Mouse (Mus musculus) urinary bladder, postnatal 36 days (tissue): Measurements from ENCODE around the gene Tacc3.

Experiments used
- DNase-seq, 2 experiments: peaks; one replicate each; pipeline ENCODE4 v3.0.0; 2022; ENCODE audit warnings: low spot score in 2 of 2, mixed read lengths in 1 of 2

Gene Tacc3

DNA sequence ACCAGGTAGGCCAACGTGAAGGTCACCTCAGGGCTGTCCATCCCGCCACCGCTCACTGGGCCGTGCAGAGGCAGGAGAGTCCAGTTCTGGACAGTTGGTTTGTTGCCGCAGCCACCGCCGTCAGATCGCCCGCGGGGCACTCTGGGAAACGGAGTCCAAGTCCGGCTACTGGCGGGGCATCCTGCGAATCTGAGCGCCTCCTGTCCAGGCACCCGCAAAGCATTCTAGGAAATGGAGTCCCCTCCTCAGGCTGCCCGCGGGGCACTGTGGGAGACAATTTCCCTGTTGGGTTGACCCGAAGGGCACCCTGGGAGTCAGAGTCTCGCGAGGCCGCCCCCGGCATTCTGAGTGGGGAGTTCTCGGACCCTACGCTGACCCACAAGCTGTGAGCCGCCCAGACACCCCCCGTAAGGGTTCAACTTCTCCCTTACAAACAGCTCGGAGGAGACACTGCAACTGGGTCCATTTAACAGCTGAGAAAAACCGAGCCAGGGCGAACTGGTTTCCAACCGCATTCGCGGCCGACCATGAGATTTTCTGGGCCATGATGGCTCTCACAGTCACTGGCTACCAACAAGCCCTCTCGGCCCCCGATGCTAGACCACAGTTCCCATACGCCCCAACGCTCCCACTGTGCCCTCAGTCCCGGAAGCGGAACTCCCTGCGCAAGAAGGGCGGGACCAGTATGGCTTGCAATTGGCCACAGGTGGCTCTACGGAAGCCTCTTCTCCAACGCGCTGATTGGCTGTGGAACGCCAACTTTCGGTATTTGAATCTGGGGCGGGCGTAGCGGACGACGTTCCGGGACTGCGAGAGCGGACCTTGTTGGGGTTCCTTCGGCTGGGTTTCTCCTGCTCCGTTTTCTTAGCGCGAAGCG, at the start of gene Tacc3, which contains the start of gene Tmem129:
Gene Tacc3 (plus strand): TSS at position 342 of the 877 bp plus-strand sequence.
Gene Tmem129 (minus strand): TSS at position 630 of the 877 bp plus-strand sequence.
- peak; percentile 97 to 98 for DNase-seq

DNA sequence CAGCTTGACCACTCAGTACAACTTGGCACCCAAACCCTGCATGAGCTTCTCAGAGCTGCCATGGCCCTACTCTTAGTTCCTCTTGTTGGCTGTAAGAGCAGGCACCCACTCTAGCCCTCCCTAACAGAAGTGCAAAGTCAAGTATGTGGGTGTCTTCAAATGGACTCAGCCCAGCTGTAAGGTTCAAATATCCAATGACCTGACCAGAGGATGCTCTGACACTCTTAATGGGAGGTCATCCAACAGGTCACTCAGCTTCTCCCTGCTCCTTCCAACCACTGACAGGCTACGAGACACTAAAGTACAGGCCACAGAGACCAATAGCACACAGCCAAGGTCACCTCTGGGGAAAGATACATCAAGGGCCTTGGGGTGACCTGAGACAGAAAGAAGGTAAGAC, 48.7 kb upstream of the Tacc3 start:
- DNase-seq = no peak

DNA sequence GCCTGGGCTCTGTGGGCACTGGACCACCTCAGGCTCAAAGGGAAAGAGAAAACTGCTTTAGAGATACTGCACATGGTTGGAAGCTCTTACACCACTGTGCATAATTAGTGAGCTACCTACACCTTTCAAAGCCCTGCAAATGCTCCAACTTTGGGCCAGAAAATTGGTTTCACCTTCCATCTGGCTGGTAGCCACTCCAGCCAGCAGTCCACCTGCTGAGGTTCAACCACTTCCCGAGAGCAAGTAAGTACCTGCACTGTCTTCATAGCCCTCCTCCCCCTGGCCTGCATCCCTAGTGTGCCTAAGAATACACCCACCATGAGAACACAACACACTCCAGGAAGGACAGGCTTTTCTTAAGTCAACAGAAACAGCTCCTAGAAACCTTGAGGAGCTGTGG, 46.1 kb upstream of the Tacc3 start:
- no peak for DNase-seq

DNA sequence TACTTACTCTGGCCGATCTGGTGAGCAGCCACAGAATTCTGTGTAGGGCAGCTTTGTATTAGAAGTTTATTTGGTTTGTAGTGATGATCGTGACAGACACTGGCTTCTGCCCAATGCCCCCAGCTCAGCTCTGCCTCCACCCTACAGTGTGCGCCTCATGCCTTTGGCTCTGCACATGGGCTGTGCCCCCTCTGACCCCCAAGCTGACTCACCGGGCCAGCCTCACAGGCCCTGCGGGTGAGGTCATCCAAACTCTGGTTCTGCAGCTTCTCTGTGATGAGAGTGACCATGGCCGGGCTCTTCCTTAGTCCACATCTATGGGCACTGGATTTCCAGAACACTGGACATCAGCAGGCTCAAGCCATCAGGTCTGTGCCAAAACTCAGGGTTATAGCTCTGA, 43.5 kb upstream of the Tacc3 start:
- DNase-seq = no peak

DNA sequence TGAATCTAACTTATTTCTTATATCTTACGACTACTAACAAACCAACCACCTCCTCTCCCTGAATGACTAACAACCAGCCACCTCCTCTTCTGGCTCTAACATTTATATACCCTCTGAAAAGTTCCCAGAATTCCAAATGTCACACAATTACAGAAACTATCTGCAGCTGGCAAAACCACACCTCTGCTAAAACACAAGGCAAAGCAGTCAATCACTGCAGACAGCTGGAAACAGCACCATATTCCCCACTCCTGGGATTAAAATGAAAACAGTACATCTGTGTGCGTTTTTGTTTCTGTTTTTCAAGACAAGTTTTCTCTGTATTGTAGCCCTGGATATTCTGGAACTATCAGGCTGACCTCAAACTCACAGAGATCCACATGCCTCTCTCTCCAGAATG, 35.3 kb upstream of the Tacc3 start:
- DNase-seq = no peak

DNA sequence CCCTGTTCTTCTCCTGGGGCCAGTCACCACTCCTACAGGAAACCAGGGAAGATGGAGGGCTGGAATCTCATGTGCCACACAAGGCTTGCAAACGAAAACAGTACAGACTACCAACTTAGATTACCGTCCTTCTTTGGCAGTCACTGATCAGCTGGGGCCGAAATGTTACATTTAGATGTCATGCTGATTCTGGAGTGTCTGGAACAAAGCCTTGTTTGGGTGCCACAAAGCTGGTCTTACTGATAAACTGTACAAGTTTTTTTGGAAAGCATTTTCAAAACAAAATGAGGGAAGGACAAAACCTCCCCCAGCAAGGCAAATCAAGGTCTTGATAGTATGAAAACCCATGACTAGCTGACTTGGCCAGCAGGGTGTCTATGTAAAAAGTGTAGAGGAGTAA, 34.2 kb upstream of the Tacc3 start:
- no peak for DNase-seq

DNA sequence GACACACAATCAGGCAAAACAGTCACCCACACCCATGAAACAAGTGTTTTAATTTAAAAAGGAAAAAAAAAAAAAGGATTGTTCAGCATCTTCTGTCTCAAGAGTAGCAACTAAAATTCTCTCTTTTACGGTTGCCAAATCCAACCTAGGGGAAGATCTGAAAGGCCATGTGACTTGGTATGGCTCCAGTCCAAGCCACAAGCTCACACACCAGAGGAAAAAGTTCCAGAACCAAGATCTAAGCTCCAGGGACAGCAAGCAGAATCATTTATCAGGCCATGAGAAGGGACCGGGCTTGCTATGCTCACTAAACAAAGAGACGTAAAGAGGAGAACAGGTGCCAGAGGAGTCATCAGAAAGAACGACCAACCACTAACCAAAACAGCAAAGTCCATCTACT, 30.0 kb upstream of the Tacc3 start:
- no peak for DNase-seq

DNA sequence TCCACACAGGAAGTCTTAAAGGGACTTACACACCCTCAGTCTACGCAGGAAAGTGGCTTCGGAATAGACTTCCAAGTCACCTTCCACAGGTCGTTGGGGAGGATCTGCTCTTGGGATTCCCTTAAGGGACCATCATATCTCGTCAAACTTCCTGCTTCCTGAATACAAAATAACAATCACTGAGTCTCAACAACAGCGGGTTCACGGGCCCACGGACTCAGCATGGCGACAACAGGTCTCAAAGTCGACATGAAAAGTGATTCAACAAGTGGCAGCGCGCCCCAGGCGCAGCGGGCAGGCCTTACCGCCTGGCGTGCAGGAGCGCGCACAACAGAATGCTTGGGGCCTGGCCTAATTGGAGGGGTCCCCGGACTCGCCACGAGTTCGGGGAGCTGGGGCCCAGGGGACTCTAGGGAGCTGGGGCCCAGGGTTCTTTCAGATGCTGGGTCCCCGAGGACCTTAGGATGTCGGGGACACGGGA, 29.1 kb upstream of the Tacc3 start:
- peak; percentile 53 to 60 for DNase-seq

DNA sequence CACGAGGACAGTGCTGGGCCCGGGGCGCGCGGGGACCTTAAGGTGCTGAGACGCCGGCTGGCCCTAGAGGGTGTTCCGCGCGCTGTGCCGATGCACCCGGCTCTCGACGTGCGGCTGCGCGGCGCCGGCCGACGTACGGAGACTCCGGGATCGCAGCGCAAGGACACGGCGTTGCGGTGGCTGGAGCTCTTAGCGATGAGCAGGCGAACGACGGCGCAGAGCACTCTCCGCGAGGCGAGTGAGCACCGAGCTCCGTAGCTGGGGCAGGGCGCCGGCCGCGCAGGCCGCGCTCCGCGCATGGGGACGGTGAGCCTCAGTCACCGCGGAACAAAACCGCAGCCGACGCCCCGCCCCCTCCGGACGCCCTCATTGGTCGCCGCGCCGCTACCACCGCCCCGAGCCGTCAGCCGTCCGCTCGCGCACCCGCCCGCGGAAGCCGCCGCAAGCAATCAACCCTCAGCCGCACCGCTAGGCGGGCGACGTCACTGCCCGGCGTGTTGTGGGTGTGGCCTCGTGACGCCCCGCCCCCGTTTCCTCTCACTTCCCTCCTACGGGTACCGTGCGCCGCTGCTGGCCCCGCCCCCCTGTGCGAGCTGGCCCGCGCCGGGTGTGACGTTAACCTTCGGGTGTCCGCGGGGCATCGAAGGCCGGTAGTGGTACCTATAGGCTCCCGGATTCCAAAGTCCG, 28.5 kb upstream of the Tacc3 start, which contains the start of the genes Fam53a and Gm9903:
Gene Fam53a (minus strand): TSS at position 335 of the 687 bp plus-strand sequence.
Gene Gm9903 (plus strand): TSS at position 625 of the 687 bp plus-strand sequence.
- peak; percentile 100 for DNase-seq

DNA sequence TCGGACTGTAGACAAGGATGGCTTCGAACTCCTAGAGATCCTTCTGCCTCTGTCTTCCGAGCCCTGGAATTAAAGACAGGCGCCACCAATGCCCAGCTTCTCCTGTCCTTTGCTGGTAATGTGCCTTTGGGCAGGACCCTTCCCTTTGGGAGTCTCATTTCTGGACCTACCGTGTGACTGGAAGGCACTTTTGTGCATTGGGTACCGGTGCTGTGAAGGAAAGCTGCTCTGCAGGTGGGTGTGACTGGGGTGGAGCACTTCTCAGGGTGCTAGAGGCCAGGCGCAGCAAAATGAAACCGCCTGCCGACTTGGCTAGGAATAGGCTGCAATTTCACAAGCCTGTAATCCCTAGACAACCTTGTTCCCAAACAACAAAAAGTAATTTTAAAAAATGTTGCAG, 27.9 kb upstream of the Tacc3 start:
- DNase-seq = peak; percentile 36 to 62

DNA sequence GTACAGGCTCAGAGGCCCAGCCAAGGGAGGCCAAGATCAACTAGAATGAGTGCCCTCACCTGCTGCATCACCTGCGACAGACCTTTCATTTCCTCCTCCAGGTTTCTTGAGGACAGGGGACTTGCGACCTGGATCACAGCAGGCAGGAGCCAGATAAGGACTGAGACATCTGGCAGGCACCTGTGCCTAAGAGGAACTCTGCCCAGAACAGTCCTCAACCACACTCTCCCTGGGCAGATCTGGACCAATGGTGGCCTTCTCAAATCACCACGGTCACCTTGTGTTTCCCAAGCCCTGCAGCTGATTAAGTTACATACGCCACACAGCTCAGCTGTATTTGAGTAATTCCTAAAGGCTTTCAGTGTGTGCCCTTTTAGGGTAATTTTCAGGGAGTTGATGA, 27.3 kb upstream of the Tacc3 start:
- no peak for DNase-seq

DNA sequence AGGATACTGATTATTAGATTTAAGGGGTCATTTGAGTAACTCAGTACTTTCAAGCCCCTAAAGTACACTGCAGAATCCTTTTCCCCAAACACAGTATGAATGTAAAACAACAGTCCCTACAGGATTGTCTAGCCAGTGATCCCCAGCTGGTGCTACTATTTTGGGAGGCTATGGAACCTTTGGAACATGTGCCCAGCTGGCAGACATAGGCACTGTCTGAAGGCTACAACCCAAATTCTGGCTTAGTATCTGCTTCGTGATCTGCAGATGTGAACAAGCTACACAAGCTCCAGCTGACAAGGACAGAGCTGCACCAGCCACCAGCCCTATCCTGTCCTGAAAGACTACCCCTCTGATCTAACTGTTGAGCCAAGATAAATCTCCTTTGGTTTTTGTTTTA, 25.4 kb upstream of the Tacc3 start:
- no peak for DNase-seq

DNA sequence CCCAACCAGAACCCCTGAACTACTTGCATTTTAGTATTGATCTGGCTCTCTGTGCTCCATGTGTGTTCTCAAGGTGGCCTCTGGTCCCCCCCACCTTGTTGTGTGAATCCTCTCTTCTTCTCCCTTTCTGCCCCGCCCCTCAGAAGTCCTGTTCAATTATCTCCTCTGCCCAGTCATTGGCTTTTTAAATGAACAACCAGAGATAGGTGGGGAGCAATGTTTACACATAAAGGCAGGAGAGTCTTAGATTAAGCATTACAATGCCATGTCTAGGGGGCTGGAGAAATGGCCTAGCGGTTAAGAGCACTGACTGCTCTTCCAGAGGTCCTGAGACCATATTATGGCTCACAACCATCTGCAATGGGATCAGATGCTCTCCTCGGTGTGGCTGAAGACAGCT, 22.6 kb upstream of the Tacc3 start:
- DNase-seq = no peak

DNA sequence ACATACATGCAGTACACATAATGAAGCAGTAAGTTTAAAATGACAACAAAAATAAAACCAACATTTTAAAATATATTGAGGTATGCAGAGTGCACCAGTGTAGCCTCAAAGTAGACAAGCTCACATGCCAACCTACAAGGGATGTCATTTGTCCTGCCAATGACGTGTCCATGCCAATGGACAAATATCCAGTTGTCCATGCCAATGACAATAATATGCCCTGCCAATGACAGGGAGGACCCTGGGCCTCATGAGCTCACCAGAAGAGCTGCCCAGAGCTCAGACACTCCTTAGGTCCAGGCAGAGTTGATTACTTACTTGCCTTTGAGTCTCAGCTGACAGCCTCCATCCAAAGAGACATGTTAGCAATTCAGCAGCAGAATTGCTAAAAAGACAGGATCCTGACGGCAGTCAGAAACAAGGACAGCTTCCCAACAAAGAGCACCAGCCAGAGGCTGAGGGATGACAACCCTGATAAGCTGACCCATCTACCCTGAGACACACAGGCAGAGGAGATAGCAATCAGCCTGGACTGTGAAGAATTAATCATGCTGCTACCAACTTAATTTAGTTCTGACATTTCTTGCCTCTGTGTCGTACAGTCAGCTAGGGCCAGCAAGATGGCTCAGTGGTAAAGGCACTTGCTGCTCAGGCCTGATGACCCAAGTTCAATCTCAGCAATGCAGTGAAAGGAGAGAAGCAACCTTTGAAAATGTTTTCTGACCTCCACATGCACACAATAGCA, 20.1 kb upstream of the Tacc3 start:
- no peak for DNase-seq

DNA sequence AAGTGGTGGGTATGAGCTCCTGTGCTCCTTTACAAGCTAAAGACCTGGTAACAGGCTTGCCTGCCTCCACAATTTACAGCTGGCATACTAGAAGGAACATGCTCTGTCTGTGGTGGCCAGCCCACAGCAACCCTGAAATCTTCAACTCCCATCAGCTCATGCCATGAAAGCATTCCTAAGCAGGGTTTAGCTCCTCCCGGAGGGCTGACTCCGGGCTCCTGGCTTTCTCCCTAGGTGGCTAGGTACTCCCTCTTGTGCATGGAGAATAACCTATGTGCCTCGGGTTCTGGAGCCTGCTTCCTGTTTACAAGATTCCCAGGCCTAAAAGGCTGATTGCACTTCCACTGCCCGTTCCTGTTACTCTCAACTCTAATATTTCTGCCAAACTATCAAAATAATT, 19.1 kb upstream of the Tacc3 start:
- no peak for DNase-seq

DNA sequence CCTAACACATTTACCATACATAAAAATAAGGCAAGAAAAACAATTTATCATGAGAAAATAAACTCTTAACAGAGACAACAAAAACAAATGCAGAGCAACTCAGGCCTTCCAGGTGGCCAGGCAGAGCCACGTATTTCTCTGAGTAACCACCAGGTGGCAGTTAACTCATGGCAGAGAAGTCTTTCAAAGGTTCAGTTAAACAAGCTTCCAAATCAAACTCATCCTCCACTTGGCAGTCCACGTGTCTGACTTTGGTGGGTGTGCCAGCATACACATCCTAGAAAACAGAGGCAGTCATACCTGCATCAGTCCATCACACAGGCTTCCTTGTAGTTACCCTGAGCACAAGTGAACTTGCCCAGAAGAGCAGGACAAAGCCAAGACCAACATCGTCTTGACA, 17.3 kb upstream of the Tacc3 start:
- peak in 1 of 2 experiments; percentile 27 for DNase-seq

DNA sequence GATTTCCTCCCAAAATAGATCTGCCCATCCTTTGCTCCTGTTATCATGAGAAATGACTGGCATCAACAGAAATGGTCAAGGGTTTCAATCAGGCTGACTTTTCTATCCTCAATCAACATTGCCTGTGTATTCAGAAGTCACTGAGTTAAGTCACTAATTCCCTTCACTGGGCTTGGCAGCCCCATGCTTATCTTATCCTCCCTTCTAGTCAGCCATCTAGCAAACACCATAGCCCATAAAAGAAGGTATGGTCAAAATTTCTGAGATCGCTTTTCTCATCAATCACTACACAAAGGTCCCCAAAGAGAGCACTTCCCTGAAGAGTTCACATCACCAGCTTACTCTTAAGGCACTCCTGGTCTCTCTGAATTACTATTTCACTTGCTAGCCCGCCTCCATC, 6.9 kb upstream of the Tacc3 start:
- no peak for DNase-seq

DNA sequence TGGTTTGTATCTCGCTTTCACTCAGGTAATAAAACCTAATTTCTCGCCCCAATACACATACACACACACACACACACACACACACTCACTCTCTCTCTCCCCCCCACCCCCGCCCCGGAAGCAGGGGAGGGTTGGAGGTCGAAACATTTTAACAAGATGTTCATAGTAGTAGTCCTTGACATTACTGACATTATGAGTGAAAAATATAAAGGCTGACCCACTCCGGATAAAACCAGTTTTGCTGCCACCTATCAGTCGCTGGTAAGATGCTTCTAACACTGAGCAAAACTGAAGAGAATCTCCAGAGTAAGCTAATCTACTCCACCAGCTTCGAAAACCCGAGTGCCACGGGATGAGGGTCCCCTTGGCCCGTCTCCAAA, 6.4 kb upstream of the Tacc3 start:
- DNase-seq = no peak

DNA sequence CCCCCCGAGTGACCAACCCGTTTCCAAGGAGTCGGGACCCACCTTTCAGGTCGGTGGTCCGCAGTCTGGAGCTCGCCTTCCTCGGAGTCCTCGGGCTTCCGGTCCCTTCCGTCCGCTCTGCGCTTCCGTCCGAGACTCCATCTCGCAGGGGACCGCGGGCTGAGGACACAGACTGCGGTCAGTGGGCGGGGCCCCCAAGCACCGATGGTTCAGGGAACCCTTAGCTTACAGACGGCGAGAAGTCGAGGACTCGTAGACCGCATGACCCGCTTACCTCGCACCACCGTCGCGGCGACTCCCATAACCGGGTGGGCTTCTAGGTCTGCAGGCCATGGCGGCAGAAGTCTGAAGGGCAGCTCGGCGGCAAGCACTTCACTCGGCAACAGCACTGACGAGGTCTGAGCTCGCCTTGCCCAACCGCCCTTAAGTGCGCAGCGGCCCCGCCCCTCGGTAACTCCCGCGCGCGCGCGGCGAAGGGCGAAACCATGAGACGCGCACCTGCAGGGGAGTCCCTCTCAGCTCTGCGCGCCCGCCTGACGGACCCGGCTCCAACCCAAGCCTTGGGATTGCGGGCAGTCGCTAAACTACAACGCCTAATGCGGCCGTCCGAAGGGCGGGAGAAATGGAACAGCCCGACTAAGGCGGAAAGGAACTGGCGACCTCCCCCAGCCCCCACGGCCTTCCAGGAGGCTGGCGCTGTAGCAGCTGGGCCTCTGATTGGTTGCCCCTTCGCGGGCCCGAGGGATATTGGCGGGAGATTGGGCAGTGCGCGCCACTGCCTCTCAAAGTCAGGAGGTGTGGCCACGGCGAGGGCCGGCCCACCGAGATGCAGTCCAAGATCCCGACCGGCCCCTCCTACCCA, 5.8 kb upstream of the Tacc3 start, which contains the start of gene Slbp:
Gene Slbp (minus strand): TSS at position 654 of the 862 bp plus-strand sequence.
- peak; percentile 93 to 96 for DNase-seq

DNA sequence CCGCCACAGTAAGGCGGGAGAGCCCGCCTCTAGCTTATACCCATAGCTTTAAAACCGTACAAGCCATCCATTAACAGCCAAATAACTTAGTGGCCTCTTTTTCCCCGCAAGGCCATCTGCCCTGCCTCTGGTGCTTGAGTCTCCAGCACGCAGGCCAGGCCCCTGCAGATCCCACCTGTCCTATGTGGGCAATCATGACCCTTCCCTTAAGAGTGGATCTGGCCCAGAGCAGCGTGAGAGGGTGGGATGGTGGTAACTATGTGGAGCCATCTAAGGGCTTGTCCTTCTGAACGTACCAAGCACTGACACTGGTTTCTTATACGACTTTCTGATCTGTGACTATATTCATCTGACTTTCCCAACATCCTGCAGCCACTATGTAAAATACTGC, 5.2 kb upstream of the Tacc3 start:
- DNase-seq = no peak

DNA sequence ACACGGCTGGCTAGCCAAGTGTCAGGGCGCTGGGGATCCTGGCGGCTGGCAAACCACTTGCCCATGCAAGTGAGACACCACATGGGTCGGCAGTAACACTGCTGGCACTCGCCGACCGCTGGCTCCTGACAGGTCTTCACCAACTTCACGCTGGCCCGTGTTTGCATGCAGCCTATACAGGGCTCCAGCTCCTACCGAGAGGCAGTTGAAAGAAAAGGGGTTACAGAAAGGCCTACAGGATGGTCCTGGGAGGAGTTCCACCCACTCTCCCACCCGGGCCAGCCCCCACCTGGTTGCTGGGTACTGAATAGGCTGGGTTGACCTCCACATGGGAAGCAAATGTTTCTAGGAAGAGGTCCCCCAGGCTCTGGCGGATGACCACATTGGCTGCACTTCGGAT, 3.5 kb upstream of the Tacc3 start:
- no peak for DNase-seq
